Mouse (Mus musculus): ENCODE measurements around the gene Cd164l2. TPM values are rescaled to one million over a fixed set of nuclear protein-coding genes. Genes with fewer than 3 reads are reported as not detected.

Cd164l2 gene
- total and polyA plus RNA-seq, 2 experiments from 2014 or later, result 3.9 to 10.6 TPM

- Histone ChIP-seq H3K4me2 (ENCODE audit: low read depth, low read length, poor library complexity, severe bottlenecking) (peak within 1 kb of the TSS; percentile 79), H3K9ac (replicated peaks; ENCODE audit: low read length, poor library complexity, severe bottlenecking) (peak within 1 kb of the TSS; percentile 40), H3K4me3 (ENCODE audit: low read depth, low read length) (peak within 1 kb of the TSS; percentile 49), H3K36me3 (ENCODE audit: insufficient read depth, low read length) (no peaks in the 10 kb centered on the region), H3K9me3 (ENCODE audit: low read length) (no peaks in the 10 kb centered on the region), H3K27ac (ENCODE audit: low read depth, low read length) (peak within 1 kb of the TSS; percentile 2; the same call in 1 of the 2 replicates), H3K4me1 (ENCODE audit: insufficient read depth, low read length) (0 out of 2 replicates have a peak, but pooled peaks cover 4% of the 10 kb centered on the region), H3K27me3 (ENCODE audit: insufficient read depth, low read length) (peaks cover 36% of the 10 kb centered on the region; the same call in 1 of the 2 replicates)
- DNase-seq (ENCODE audit: low spot score) (no peak), ATAC-seq (ENCODE audit: low FRiP score) (no peak)
- TF ChIP-seq CTCF (IDR thresholded peaks at IDR 0.05), result no peak
- 11% methylated on average over 16 of the region's 16 CpGs for WGBS
Measured at GRCm38 (mm10) chr4:133240490-133240921, 28.6 kb downstream of the Cd164l2 start, which contains the start of gene Map3k6. Gene Map3k6 (plus strand): TSS chr4:133240818.

GRCm38 (mm10) chr4:133240934-133241908 lies 29.3 kb downstream of the Cd164l2 start:
- ATAC-seq (ENCODE audit: low FRiP score) (peak; percentile 88), DNase-seq (ENCODE audit: low spot score) (peak; percentile 80)
- Histone ChIP-seq H3K4me2 (ENCODE audit: low read depth, low read length, poor library complexity, severe bottlenecking) (peak overlapping the region; percentile 79), H3K4me3 (ENCODE audit: low read depth, low read length) (peak overlapping the region; percentile 49), H3K27ac (ENCODE audit: low read depth, low read length) (peak overlapping the region; percentile 2; the same call in 1 of the 2 replicates), H3K27me3 (ENCODE audit: insufficient read depth, low read length) (peaks cover 37% of the 10 kb centered on the region; the same call in 1 of the 2 replicates), H3K36me3 (ENCODE audit: insufficient read depth, low read length) (no peaks in the 10 kb centered on the region), H3K9me3 (ENCODE audit: low read length) (no peaks in the 10 kb centered on the region), H3K4me1 (ENCODE audit: insufficient read depth, low read length) (0 out of 2 replicates have a peak, but pooled peaks cover 4% of the 10 kb centered on the region), H3K9ac (replicated peaks; ENCODE audit: low read length, poor library complexity, severe bottlenecking) (peak overlapping the region; percentile 40)
- 2% methylated on average over 78 of the region's 78 CpGs for WGBS
- peak; percentile 42 for TF ChIP-seq CTCF (IDR thresholded peaks at IDR 0.05)

DNA sequence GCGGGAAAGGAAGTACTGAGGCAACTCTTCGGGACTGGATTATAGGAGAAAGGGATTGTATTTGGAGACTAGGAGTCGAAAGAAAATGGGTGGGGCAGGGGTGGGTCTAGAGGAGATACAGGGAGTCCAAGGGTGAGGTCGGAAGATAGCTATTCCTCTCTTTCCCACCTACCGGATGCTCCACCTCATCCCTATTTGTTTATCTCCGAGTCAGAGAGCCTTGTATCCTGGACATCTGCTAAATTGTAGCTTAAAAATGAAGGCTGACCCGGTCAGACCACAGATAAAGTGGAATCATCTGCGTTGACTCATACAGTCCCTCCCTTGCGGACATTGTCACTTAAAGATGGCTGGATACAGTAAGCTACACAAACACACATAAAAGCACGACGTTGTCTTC lies 30.0 kb downstream of the Cd164l2 start:
- Histone ChIP-seq H3K9me3 (ENCODE audit: low read length) (no peaks in the 10 kb centered on the region), H3K27ac (ENCODE audit: low read depth, low read length) (no peak overlapping the region), H3K27me3 (ENCODE audit: insufficient read depth, low read length) (peaks cover 38% of the 10 kb centered on the region), H3K36me3 (ENCODE audit: insufficient read depth, low read length) (no peaks in the 10 kb centered on the region), H3K4me2 (ENCODE audit: low read depth, low read length, poor library complexity, severe bottlenecking) (peak overlapping the region; percentile 79), H3K4me3 (ENCODE audit: low read depth, low read length) (peak overlapping the region; percentile 49), H3K4me1 (ENCODE audit: insufficient read depth, low read length) (0 out of 2 replicates have a peak, but pooled peaks cover 4% of the 10 kb centered on the region), H3K9ac (replicated peaks; ENCODE audit: low read length, poor library complexity, severe bottlenecking) (no peak overlapping the region)
- ATAC-seq (ENCODE audit: low FRiP score) (no peak), DNase-seq (ENCODE audit: low spot score) (no peak)
- WGBS, result 39% methylated on average over 11 of the region's 11 CpGs
- TF ChIP-seq CTCF (IDR thresholded peaks at IDR 0.05), result no peak

- H3K4me3 ChIP-seq (ENCODE audit: low read depth, low read length), result no peak overlapping the region
- 0 out of 2 replicates have a peak, but pooled peaks cover 4% of the 10 kb centered on the region for H3K4me1 ChIP-seq (ENCODE audit: insufficient read depth, low read length)
- ATAC-seq (ENCODE audit: low FRiP score) (no peak), DNase-seq (ENCODE audit: low spot score) (no peak)
- no peak for TF ChIP-seq CTCF (IDR thresholded peaks at IDR 0.05)
- H3K36me3 ChIP-seq (ENCODE audit: insufficient read depth, low read length), result no peaks in the 10 kb centered on the region
- WGBS, result 58% methylated on average over 9 of the region's 9 CpGs
- H3K4me2 ChIP-seq (ENCODE audit: low read depth, low read length, poor library complexity, severe bottlenecking), result no peak overlapping the region
- no peak overlapping the region for H3K27ac ChIP-seq (ENCODE audit: low read depth, low read length)
- no peak overlapping the region for H3K9ac ChIP-seq (replicated peaks; ENCODE audit: low read length, poor library complexity, severe bottlenecking)
- H3K9me3 ChIP-seq (ENCODE audit: low read length), result no peaks in the 10 kb centered on the region
- H3K27me3 ChIP-seq (ENCODE audit: insufficient read depth, low read length), result peaks cover 45% of the 10 kb centered on the region
Measured at GRCm38 (mm10) chr4:133242710-133243109, 30.8 kb downstream of the Cd164l2 start.

GRCm38 (mm10) chr4:133243538-133243937 lies 31.6 kb downstream of the Cd164l2 start:
- Histone ChIP-seq H3K4me3 (ENCODE audit: low read depth, low read length) (no peak overlapping the region), H3K9ac (replicated peaks; ENCODE audit: low read length, poor library complexity, severe bottlenecking) (no peak overlapping the region), H3K36me3 (ENCODE audit: insufficient read depth, low read length) (no peaks in the 10 kb centered on the region), H3K27ac (ENCODE audit: low read depth, low read length) (no peak overlapping the region), H3K9me3 (ENCODE audit: low read length) (no peaks in the 10 kb centered on the region), H3K4me1 (ENCODE audit: insufficient read depth, low read length) (0 out of 2 replicates have a peak, but pooled peaks cover 4% of the 10 kb centered on the region), H3K4me2 (ENCODE audit: low read depth, low read length, poor library complexity, severe bottlenecking) (no peak overlapping the region), H3K27me3 (ENCODE audit: insufficient read depth, low read length) (peaks cover 53% of the 10 kb centered on the region)
- DNase-seq (ENCODE audit: low spot score), result no peak
- WGBS, result 82% methylated on average over 13 of the region's 13 CpGs
- no peak for ATAC-seq (ENCODE audit: low FRiP score)
- TF ChIP-seq CTCF (IDR thresholded peaks at IDR 0.05), result no peak
